Mouse (Mus musculus): ENCODE measurements around the gene Myh7. TPM values are rescaled to one million over a fixed set of nuclear protein-coding genes. Genes with fewer than 3 reads are reported as not detected.
"Not testable (repeated sequence)": the region's sequence is repeated elsewhere in the genome, so short reads cannot be mapped to it uniquely, and the experiment has no call there.

The Myh7 gene
- polyA plus RNA-seq, 1 experiment from 2014 or later = 4.2 TPM

DNA sequence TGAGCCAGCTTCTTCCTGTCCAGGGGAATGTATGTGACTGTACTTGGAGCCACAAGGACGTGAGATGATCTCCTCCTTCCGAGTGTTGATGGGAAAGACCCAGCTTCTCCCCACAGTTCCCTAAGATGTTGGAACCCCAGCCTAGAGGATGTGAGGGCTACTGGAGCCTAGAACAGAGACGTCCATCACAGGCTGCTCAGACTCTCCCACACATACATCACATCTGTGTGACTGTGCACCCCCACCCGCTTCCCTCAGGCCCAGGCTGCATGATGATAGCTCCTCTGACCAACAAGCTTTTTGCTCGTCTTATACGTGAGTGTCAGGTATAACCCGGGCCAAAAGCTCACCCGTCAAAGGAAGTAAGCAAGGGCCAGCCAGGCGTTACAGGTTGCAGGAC is 45.6 kb downstream of the Myh7 start:
- Histone ChIP-seq H3K27me3 (no peaks in the 10 kb centered on the region), H3K36me3 (replicated peaks) (no peaks in the 10 kb centered on the region), H3K9me3 (no peaks in the 10 kb centered on the region), H3K4me2 (no peak overlapping the region), H3K4me3 (replicated peaks) (no peak overlapping the region), H3K9ac (no peak overlapping the region), H3K4me1 (no peaks in the 10 kb centered on the region), H3K27ac (no peak overlapping the region)
- WGBS = 89% methylated on average over 9 of the region's 9 CpGs
- no peak for ATAC-seq (ENCODE audit: low FRiP score)

DNA sequence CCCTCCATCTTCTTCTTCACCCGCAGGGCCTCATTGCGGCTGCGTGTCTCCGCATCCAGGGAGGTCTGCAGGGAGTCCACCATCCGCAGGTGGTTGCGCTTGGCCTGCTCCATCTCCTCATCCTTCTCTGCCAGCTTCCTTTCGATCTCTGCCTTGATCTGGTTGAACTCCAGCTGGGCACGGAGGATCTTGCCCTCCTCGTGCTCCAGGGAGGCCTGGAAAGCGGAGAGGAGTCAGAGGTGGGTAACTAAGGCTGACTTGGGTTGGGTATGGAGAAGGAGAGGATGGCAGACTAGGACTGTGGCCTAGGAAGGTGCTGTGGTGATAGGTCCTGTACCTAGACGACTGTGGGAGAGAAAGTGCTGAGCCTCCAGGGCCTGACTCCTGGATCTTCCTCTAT is 47.4 kb downstream of the Myh7 start:
- H3K4me3 ChIP-seq (replicated peaks); ATAC-seq (ENCODE audit: low FRiP score): not testable (repeated sequence)
- WGBS = 87% methylated on average over 11 of the region's 11 CpGs

DNA sequence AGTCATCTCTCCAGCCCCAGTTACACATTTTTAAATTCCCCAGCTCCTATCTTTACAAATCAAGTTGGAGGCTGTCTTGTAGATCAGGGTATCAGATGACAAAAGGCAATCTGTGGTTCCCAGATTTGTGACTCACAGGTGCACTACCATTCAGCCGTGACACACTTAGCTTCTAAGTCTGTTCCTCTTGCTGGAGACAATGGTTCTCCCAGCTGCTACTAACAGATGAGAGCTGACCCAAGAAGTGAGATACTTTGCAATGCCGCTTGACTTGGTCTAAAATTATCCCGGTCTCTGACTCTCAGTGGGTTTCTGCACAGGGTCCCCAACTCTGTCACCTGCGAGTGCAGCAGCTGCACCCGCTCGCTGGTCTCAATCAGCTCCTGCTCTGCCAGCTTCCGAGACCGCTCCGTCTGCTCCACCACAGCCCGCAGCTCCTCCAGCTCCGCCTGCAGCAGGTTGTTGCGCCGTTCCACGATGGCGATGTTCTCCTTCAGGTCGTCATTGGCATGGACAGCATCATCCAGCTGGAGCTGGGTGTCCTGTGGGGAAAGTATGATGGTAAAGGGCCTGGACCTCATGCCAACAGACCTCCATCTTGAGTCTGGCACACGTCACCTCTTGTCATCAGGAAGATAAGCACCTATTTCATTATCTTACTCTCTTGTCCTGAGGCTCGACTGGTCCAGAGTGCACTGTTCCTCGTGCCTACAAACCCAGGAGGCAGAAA is 48.3 kb downstream of the Myh7 start:
- 88% methylated on average over 19 of the region's 19 CpGs for WGBS
- no peaks in the 10 kb centered on the region for H3K27me3 ChIP-seq
- no peaks in the 10 kb centered on the region for H3K4me1 ChIP-seq
- no peak overlapping the region for H3K4me2 ChIP-seq
- ATAC-seq (ENCODE audit: low FRiP score) = no peak
- no peak overlapping the region for H3K4me3 ChIP-seq (replicated peaks)
- H3K27ac ChIP-seq = no peak overlapping the region
- no peaks in the 10 kb centered on the region for H3K9me3 ChIP-seq
- H3K36me3 ChIP-seq (replicated peaks) = no peaks in the 10 kb centered on the region
- no peak overlapping the region for H3K9ac ChIP-seq

More for the DNA sequence above, 47.4 kb downstream of the Myh7 start:
- H3K4me1 ChIP-seq; H3K27ac ChIP-seq; H3K4me2 ChIP-seq; H3K9me3 ChIP-seq; H3K9ac ChIP-seq; H3K36me3 ChIP-seq (replicated peaks); H3K27me3 ChIP-seq: not testable (repeated sequence)

DNA sequence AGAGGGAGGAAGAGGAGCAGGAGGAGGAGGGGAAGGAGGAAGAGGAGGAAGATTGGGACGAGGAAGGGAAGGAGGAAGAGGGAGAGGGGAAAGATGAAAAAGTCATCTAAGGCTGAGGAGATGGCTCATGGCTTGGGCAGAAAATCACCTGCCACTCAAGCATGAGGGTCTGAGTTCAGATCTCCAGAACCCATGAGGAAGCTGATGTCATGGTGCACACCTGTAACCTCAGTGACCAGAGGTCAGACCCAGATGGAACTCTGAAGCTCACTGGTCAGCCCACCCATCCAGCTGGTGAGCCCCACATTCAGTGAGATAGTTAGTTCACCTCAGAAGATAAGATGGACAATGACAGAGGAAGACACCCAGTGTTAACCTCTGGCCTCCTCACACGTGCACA is 49.5 kb downstream of the Myh7 start:
- H3K9me3 ChIP-seq = no peaks in the 10 kb centered on the region
- ATAC-seq (ENCODE audit: low FRiP score) = no peak
- no peaks in the 10 kb centered on the region for H3K4me1 ChIP-seq
- no peak overlapping the region for H3K4me2 ChIP-seq
- H3K27me3 ChIP-seq = no peaks in the 10 kb centered on the region
- H3K9ac ChIP-seq = no peak overlapping the region
- H3K36me3 ChIP-seq (replicated peaks) = no peaks in the 10 kb centered on the region
- 70% methylated on average over 2 of the region's 2 CpGs for WGBS
- H3K27ac ChIP-seq = no peak overlapping the region
- no peak overlapping the region for H3K4me3 ChIP-seq (replicated peaks)

DNA sequence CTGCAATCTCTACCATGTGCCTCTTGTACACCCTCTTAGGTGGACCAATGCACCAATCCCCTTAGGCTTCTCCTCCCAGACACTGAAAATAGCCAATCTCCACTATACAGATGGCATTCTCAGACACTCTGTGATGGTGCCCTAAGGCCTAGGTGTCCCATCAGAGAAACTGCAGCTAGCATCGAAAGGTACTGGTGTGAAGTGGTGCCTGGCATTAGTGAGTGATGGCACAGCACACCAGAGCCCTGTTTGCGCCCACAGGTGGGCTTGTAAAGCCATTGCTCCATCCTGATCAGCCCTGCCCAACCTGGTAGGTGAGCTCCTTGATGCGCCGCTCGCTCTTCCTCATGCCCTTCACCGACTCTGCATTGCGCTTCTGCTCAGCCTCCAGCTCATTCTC is 50.5 kb downstream of the Myh7 start:
- no peaks in the 10 kb centered on the region for H3K27me3 ChIP-seq
- H3K9ac ChIP-seq = no peak overlapping the region
- WGBS = 96% methylated on average over 7 of the region's 7 CpGs
- H3K27ac ChIP-seq = no peak overlapping the region
- no peaks in the 10 kb centered on the region for H3K36me3 ChIP-seq (replicated peaks)
- no peak overlapping the region for H3K4me2 ChIP-seq
- no peaks in the 10 kb centered on the region for H3K9me3 ChIP-seq
- no peak for ATAC-seq (ENCODE audit: low FRiP score)
- H3K4me3 ChIP-seq (replicated peaks) = no peak overlapping the region
- no peaks in the 10 kb centered on the region for H3K4me1 ChIP-seq

DNA sequence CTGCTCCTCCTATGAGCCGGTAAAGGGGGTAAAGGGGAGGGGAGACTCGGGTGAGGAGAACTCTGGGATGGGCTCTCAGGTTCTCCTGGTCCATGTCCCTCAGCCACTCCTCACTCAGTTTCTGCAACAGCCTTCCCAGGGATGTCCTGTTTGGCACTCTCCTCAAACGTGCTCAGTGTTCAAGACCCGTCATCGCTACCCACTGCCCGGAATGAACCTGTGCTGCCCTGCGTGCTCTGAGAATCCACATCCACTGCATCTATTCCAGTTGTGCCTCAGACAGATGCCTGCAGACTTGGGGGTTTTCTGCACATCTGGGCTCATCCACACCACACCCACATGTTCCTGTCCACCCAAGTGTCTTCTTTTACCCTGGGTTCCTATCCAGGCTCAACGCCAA is 51.9 kb downstream of the Myh7 start:
- Histone ChIP-seq H3K27me3 (no peaks in the 10 kb centered on the region), H3K9me3 (no peaks in the 10 kb centered on the region), H3K4me2 (no peak overlapping the region), H3K27ac (no peak overlapping the region), H3K4me3 (replicated peaks) (no peak overlapping the region), H3K4me1 (no peaks in the 10 kb centered on the region), H3K36me3 (replicated peaks) (no peaks in the 10 kb centered on the region), H3K9ac (no peak overlapping the region)
- WGBS = 93% methylated on average over 8 of the region's 8 CpGs
- no peak for ATAC-seq (ENCODE audit: low FRiP score)

DNA sequence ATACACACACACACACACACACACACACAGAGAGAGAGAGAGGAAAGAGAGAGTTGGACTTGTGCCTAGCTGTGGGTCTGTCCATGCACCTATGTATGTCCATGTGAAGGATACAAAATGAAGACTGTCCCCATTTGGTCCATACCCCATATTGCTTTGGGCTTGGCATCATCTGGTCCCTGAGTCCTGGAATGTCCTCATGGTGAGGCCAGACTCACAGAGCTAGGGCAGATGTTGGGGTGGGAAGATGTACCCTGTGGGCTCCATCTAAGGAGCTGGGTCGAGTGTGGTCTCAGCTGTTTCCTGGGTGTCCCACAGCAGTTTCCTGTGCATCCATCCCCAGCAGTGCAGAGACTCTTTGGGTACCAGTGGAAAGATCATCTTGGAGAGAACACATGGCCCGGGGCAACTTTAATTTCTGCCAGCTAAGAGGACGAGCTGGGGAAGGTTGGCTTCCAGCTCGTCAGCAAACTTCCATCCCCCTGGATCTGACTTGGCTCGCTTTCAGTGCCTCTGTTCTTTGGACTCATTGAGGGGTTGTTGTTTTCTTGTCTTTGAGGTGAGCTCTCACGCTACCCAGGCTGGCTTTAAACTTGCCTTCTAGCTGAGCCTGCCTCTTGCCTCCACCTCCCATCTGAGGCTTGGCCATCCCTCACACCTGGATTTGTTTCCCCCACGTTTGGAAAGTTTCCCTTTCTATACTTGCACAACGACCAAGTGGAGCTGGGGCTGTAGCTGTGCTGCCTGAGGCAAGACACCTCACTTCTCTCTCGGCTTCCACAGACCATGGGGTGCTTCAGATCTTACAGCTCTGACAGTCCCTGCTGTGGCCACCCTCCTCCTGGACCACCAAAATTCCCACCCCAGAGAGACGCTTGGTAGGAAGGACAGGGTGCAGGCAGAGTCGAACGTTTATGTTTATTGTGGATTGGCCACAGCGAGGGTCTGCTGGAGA is 53.1 kb downstream of the Myh7 start:
- Histone ChIP-seq H3K9ac (no peak overlapping the region), H3K4me3 (replicated peaks) (no peak overlapping the region), H3K9me3 (no peaks in the 10 kb centered on the region), H3K4me2 (no peak overlapping the region), H3K27ac (no peak overlapping the region), H3K27me3 (no peaks in the 10 kb centered on the region), H3K36me3 (replicated peaks) (no peaks in the 10 kb centered on the region), H3K4me1 (no peaks in the 10 kb centered on the region; the same call in 1 of the 2 replicates)
- no peak for ATAC-seq (ENCODE audit: low FRiP score)
- 65% methylated on average over 13 of the region's 13 CpGs for WGBS

DNA sequence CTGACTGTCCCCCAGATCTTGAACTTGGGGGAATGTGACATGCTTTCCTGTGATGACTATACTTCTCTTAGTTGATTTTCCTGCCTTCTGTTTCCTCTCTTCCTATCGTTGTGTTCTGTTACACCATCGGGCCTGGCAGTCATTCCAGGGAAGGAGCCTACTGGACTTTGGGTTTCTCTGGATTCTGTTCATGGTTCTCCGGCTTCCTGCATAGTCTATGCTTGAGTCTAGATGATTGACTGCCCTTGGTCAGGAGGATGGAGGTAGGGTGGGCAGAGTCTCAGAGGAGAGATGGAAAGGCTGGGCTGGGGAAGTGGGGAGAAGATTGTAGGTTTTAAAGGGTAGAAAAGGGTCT is 54.3 kb downstream of the Myh7 start:
- no peak for ATAC-seq (ENCODE audit: low FRiP score)
- Histone ChIP-seq H3K4me3 (replicated peaks) (no peak overlapping the region), H3K4me2 (no peak overlapping the region), H3K36me3 (replicated peaks) (no peaks in the 10 kb centered on the region), H3K27ac (no peak overlapping the region), H3K9ac (no peak overlapping the region), H3K9me3 (no peaks in the 10 kb centered on the region), H3K27me3 (no peaks in the 10 kb centered on the region), H3K4me1 (no peaks in the 10 kb centered on the region; the same call in 1 of the 2 replicates)
- WGBS = 87% methylated on average over 3 of the region's 3 CpGs

DNA sequence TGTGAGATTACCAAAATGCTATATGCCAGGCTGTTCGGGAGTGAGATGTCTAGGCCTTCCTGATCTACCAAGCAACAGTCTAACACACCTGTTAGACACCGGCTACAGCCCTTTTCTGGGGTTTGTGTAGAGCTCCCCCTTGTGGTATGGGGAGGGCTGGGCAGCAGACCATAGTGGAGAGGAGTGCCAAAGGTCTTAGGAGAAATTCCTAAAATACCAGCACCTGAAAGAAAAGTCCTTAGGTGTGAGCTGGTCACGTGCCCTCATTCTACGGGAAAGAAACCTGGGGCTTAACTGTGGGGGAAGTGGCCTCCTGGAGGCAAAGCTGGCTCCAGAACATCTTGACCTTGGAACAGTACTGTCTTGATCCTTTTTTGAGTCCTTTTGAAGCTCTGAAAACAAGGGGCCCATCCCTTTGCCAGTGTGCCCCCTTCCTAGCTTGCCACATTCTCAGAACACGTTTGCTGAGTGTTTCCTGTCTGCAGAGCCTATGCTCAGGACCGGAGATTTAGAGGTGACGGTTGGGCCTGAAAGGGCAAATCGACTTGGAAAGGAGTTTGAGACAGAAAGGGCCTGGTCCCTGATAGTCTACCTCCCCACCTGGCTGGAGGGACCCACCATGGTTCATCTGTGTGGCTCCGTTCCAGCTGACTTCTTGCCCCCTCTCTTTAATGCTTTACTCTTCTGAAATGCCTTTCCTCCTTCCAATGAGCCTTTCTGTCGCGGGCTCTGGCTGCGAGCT is 54.8 kb downstream of the Myh7 start:
- Histone ChIP-seq H3K9ac (no peak overlapping the region), H3K27ac (no peak overlapping the region), H3K4me2 (no peak overlapping the region), H3K36me3 (replicated peaks) (no peaks in the 10 kb centered on the region), H3K4me3 (replicated peaks) (no peak overlapping the region), H3K27me3 (no peaks in the 10 kb centered on the region), H3K4me1 (no peaks in the 10 kb centered on the region; the same call in 1 of the 2 replicates), H3K9me3 (no peaks in the 10 kb centered on the region)
- WGBS = 51% methylated on average over 12 of the region's 12 CpGs
- ATAC-seq (ENCODE audit: low FRiP score) = no peak

DNA sequence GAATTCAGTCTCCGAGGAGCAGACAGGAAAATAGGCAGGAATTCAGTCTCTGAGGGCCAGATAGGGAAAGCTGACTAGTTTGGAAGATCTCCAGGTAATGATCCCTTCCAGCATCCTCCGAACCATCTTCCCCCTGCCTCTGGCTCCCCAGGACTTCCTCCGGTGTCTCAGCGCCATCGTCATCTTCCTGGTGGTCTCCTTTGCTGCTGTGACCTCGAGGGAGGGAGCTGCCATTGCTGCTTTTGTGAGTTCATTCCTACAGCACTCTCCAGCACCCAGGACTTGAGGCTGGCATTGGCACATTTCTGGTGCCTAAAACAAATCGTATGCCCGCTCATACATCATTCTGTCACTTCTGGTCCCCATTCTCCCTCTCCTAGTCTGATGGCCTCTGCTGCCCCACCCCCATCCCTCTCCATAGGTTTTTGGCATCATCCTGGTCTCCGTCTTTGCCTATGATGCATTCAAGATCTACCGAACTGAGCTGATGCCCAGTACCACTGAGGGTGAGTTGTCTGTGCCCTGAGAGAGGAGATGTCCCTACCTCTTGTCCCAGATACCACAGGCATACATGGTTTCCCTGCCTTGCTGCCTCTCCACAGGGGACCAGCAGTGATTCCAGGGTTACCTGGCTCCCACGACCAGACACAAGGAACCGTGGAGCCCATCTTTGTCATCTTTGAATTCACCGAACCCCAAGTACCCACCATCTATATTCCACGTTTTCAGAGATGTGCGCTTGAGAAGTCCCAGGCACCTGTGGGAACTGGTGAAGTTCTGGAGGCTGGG is 55.8 kb downstream of the Myh7 start:
- H3K4me2 ChIP-seq = no peak overlapping the region
- no peak overlapping the region for H3K9ac ChIP-seq
- H3K36me3 ChIP-seq (replicated peaks) = no peaks in the 10 kb centered on the region
- no peaks in the 10 kb centered on the region; the same call in 1 of the 2 replicates for H3K4me1 ChIP-seq
- no peaks in the 10 kb centered on the region for H3K9me3 ChIP-seq
- H3K4me3 ChIP-seq (replicated peaks) = no peak overlapping the region
- WGBS = 83% methylated on average over 15 of the region's 15 CpGs
- ATAC-seq (ENCODE audit: low FRiP score) = no peak
- no peaks in the 10 kb centered on the region for H3K27me3 ChIP-seq
- no peak overlapping the region for H3K27ac ChIP-seq

DNA sequence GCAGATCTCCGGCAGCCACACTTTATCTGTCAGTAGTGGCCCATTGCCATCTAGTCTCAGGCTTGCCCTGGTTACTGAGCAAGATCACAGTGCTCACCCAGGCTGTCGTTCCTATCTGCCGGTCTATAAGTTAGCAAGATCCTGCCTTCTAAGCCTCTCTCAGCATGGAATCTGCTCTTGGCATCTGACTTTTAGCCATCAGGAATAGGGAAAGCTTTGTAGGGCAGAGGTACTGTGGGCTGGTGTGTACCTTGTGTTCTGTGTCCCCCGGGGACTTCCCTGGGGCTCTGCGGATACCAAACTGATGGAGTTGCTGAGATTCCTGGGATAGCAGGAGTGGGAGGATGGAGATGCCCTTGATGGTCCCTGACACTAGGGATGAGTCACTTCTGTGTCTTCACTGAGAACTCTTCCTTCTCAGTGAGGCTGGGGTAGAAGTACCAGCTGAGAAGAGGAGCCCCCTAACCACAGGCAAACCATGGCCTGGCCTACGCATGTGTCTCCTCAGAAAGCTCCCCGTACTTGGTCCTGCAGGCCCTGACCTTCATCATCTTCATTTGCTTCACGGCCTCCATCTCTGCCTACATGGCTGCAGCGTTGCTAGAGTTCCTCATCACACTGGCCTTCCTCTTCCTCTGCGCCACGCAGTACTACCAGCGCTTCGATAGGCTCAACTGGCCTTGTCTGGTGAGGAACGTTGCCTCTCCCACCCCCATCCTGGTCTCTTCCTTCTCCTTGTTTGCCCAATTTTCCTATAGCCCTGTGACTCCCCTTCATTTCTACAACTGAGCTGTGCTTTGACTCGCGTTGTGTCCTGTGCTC is 56.9 kb downstream of the Myh7 start:
- H3K9ac ChIP-seq = no peak overlapping the region
- no peak overlapping the region for H3K4me2 ChIP-seq
- no peaks in the 10 kb centered on the region for H3K9me3 ChIP-seq
- peaks cover 4% of the 10 kb centered on the region; the same call in 1 of the 2 replicates for H3K4me1 ChIP-seq
- no peak overlapping the region for H3K27ac ChIP-seq
- no peak overlapping the region for H3K4me3 ChIP-seq (replicated peaks)
- no peaks in the 10 kb centered on the region for H3K36me3 ChIP-seq (replicated peaks)
- no peak for ATAC-seq (ENCODE audit: low FRiP score)
- WGBS = 91% methylated on average over 16 of the region's 16 CpGs
- H3K27me3 ChIP-seq = no peaks in the 10 kb centered on the region
